ENCODE assay signal across 23 mouse cellular contexts in the genomic region with DNA sequence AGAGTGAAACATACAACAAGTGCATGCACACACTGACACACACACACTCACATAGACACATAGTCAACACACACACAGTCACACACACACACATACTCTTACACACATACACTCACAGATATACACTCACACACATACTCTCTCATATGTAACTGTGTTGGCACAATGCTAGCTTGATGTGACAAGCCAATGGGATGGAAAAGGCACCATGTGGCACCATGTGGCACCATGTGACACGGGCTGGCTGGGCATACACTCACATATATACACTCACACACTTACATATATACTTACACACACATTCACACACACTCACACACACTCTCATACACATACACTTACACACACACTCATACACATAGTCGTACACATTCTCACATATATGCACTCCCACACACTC.
DNase-seq lines count a peak whose midpoint lies in the region; ATAC-seq and TF ChIP-seq lines count a peak whose summit lies in the region.
"Had no signal": no experiment of that assay in that cellular context is flagged by ENCODE, and none has a peak within 500 bp of the region (broad histone marks: within the 10 kb centered on the region; RNA-seq: fewer than 3 reads in every experiment).

No protein-coding gene starts in this region.

- intact Hi-C loops in left cerebral cortex, postnatal 4 days (cut with DNase I) = no loop called here

- no peak overlapping the region for H3K4me2 ChIP-seq in forebrain, embryonic 15.5 days (replicated peaks)
- no peak overlapping the region for H3K4me2 ChIP-seq in forebrain, embryonic 14.5 days (ENCODE audit: low read length)
- no peak overlapping the region for H3K4me2 ChIP-seq in forebrain, postnatal 0 days (ENCODE audit: low read depth)
- H3K4me2 ChIP-seq in forebrain, embryonic 11.5 days (ENCODE audit: low read depth, low read length, severe bottlenecking) = no peak overlapping the region
- no peak overlapping the region for H3K4me2 ChIP-seq in hindbrain, embryonic 16.5 days (ENCODE audit: low read length)
- H3K4me2 ChIP-seq in hindbrain, embryonic 11.5 days (replicated peaks; ENCODE audit: low read depth, low read length) = no peak overlapping the region
- H3K4me2 ChIP-seq: embryonic facial prominence, embryonic 12.5 days; forebrain, embryonic 12.5 days had no signal

- no peak overlapping the region for H3K4me3 ChIP-seq in forebrain, embryonic 15.5 days
- H3K4me3 ChIP-seq in forebrain, embryonic 14.5 days (ENCODE audit: low read depth, low read length) = no peak overlapping the region
- H3K4me3 ChIP-seq in forebrain, postnatal 0 days (ENCODE audit: low read depth, low read length) = no peak overlapping the region
- no peak overlapping the region for H3K4me3 ChIP-seq in forebrain, embryonic 11.5 days (ENCODE audit: low read depth, low read length)
- H3K4me3 ChIP-seq in hindbrain, embryonic 16.5 days (ENCODE audit: low read length) = no peak overlapping the region
- no peak overlapping the region for H3K4me3 ChIP-seq in hindbrain, embryonic 11.5 days (ENCODE audit: low read depth, low read length)
- H3K4me3 ChIP-seq: embryonic facial prominence, embryonic 10.5 days; embryonic facial prominence, embryonic 12.5 days; forebrain, embryonic 12.5 days had no signal

- WGBS in forebrain, embryonic 15.5 days = 89% methylated on average over 2 of the region's 2 CpGs
- 86% methylated on average over 2 of the region's 2 CpGs for WGBS in forebrain, embryonic 14.5 days
- 84% methylated on average over 2 of the region's 2 CpGs for WGBS in forebrain, postnatal 0 days
- WGBS in forebrain, embryonic 11.5 days = 74% methylated on average over 2 of the region's 2 CpGs
- WGBS in hindbrain, embryonic 16.5 days = 88% methylated on average over 2 of the region's 2 CpGs
- WGBS in hindbrain, embryonic 11.5 days = 87% methylated on average over 2 of the region's 2 CpGs

- H3K9me3 ChIP-seq in forebrain, embryonic 15.5 days = no peaks in the 10 kb centered on the region
- no peaks in the 10 kb centered on the region for H3K9me3 ChIP-seq in forebrain, embryonic 14.5 days (replicated peaks; ENCODE audit: control insufficient read depth, low read length)
- no peaks in the 10 kb centered on the region for H3K9me3 ChIP-seq in forebrain, postnatal 0 days (ENCODE audit: low read length)
- H3K9me3 ChIP-seq in forebrain, embryonic 11.5 days (ENCODE audit: control insufficient read depth, low read length) = no peaks in the 10 kb centered on the region
- H3K9me3 ChIP-seq in hindbrain, embryonic 16.5 days (ENCODE audit: control insufficient read depth, low read length) = no peaks in the 10 kb centered on the region
- no peaks in the 10 kb centered on the region for H3K9me3 ChIP-seq in hindbrain, embryonic 11.5 days (ENCODE audit: control insufficient read depth, low read length)
- H3K9me3 ChIP-seq: embryonic facial prominence, embryonic 10.5 days; embryonic facial prominence, embryonic 12.5 days; forebrain, embryonic 12.5 days had no signal

- no peak overlapping the region for H3K27ac ChIP-seq in forebrain, embryonic 15.5 days (replicated peaks)
- no peak overlapping the region for H3K27ac ChIP-seq in forebrain, embryonic 14.5 days (ENCODE audit: low read depth, low read length)
- H3K27ac ChIP-seq in forebrain, postnatal 0 days (ENCODE audit: low read depth, low read length) = no peak overlapping the region
- no peak overlapping the region for H3K27ac ChIP-seq in forebrain, embryonic 11.5 days (ENCODE audit: low read depth, low read length)
- no peak overlapping the region for H3K27ac ChIP-seq in hindbrain, embryonic 16.5 days (ENCODE audit: low read depth, low read length)
- no peak overlapping the region for H3K27ac ChIP-seq in hindbrain, embryonic 11.5 days (ENCODE audit: low read depth, low read length)
- H3K27ac ChIP-seq: embryonic facial prominence, embryonic 10.5 days; embryonic facial prominence, embryonic 12.5 days; forebrain, embryonic 12.5 days had no signal

- ATAC-seq in forebrain, embryonic 15.5 days (replicated peaks) = peak; percentile 32
- ATAC-seq in forebrain, embryonic 14.5 days = no peak
- ATAC-seq in forebrain, postnatal 0 days = peak; percentile 84
- ATAC-seq in forebrain, embryonic 11.5 days (replicated peaks; ENCODE audit: low FRiP score) = no peak
- 0 out of 2 replicates have a peak, but pooled peaks have one; percentile 40 for ATAC-seq in hindbrain, embryonic 16.5 days
- ATAC-seq in hindbrain, embryonic 11.5 days (ENCODE audit: low FRiP score) = no peak
- ATAC-seq: activated CD4-positive, CD25-positive, alpha-beta regulatory T cell, adult 4 months; CD4-positive, CD25-positive, alpha-beta regulatory T cell, adult 4 months; Patski had no signal

- H3K4me1 ChIP-seq in forebrain, embryonic 15.5 days = peaks cover 2% of the 10 kb centered on the region; the same call in 1 of the 2 replicates
- no peaks in the 10 kb centered on the region for H3K4me1 ChIP-seq in forebrain, embryonic 14.5 days (ENCODE audit: control insufficient read depth, insufficient read depth, low read length)
- no peaks in the 10 kb centered on the region for H3K4me1 ChIP-seq in forebrain, postnatal 0 days (ENCODE audit: insufficient read depth)
- no peaks in the 10 kb centered on the region for H3K4me1 ChIP-seq in forebrain, embryonic 11.5 days (replicated peaks; ENCODE audit: control insufficient read depth, insufficient read depth, low read length)
- no peaks in the 10 kb centered on the region for H3K4me1 ChIP-seq in hindbrain, embryonic 16.5 days (ENCODE audit: control insufficient read depth, insufficient read depth, low read depth, low read length)
- H3K4me1 ChIP-seq in hindbrain, embryonic 11.5 days (replicated peaks; ENCODE audit: control insufficient read depth, insufficient read depth, low read length) = no peaks in the 10 kb centered on the region
- H3K4me1 ChIP-seq: embryonic facial prominence, embryonic 12.5 days had no signal

- no peaks in the 10 kb centered on the region for H3K27me3 ChIP-seq in forebrain, embryonic 15.5 days
- no peaks in the 10 kb centered on the region for H3K27me3 ChIP-seq in forebrain, embryonic 14.5 days (replicated peaks; ENCODE audit: control insufficient read depth, insufficient read depth, low read length)
- no peaks in the 10 kb centered on the region for H3K27me3 ChIP-seq in forebrain, postnatal 0 days (ENCODE audit: insufficient read depth, low read length)
- no peaks in the 10 kb centered on the region for H3K27me3 ChIP-seq in forebrain, embryonic 11.5 days (ENCODE audit: control insufficient read depth, insufficient read depth, low read length)
- no peaks in the 10 kb centered on the region for H3K27me3 ChIP-seq in hindbrain, embryonic 16.5 days (replicated peaks; ENCODE audit: control insufficient read depth, insufficient read depth, low read length)
- no peaks in the 10 kb centered on the region for H3K27me3 ChIP-seq in hindbrain, embryonic 11.5 days (ENCODE audit: control insufficient read depth, insufficient read depth, low read length)
- H3K27me3 ChIP-seq: CH12.LX; embryonic facial prominence, embryonic 12.5 days; forebrain, embryonic 12.5 days; Patski had no signal

- no peak for DNase-seq in forebrain, embryonic 14.5 days (ENCODE audit: low spot score)
- DNase-seq in forebrain, postnatal 0 days = no peak
- no peak for DNase-seq in forebrain, embryonic 11.5 days (ENCODE audit: low spot score)
- no peak for DNase-seq in hindbrain, embryonic 11.5 days (ENCODE audit: low spot score)
- DNase-seq in left cerebral cortex, postnatal 4 days = peak; percentile 19
- DNase-seq in left cerebral cortex, adult 18-20 months (ENCODE audit: low spot score in 2 of 2) = no peak
- DNase-seq: adrenal gland, adult 8-10 months; adrenal gland, postnatal 14 days; adrenal gland, postnatal 36 days; B cell, adult 2 months; cerebellum, adult 11-12 months; cerebellum, adult 9-10 months; cerebellum, postnatal 25 days had no signal

- no peak for TF ChIP-seq CTCF in forebrain, postnatal 0 days (IDR thresholded peaks at IDR 0.05; ENCODE audit: low read depth)

- H3K9ac ChIP-seq in forebrain, embryonic 15.5 days (replicated peaks) = no peak overlapping the region
- H3K9ac ChIP-seq in forebrain, embryonic 14.5 days (ENCODE audit: low read length) = no peak overlapping the region
- H3K9ac ChIP-seq in forebrain, postnatal 0 days = no peak overlapping the region
- no peak overlapping the region for H3K9ac ChIP-seq in forebrain, embryonic 11.5 days (ENCODE audit: low read length)
- no peak overlapping the region for H3K9ac ChIP-seq in hindbrain, embryonic 16.5 days (ENCODE audit: low read depth, low read length)
- H3K9ac ChIP-seq in hindbrain, embryonic 11.5 days (ENCODE audit: low read depth, low read length) = no peak overlapping the region
- H3K9ac ChIP-seq: embryonic facial prominence, embryonic 12.5 days; forebrain, embryonic 12.5 days had no signal

- no peaks in the 10 kb centered on the region for H3K36me3 ChIP-seq in forebrain, embryonic 15.5 days
- H3K36me3 ChIP-seq in forebrain, embryonic 14.5 days (ENCODE audit: control insufficient read depth, insufficient read depth, low read length) = no peaks in the 10 kb centered on the region
- H3K36me3 ChIP-seq in forebrain, postnatal 0 days (ENCODE audit: insufficient read depth) = no peaks in the 10 kb centered on the region
- no peaks in the 10 kb centered on the region for H3K36me3 ChIP-seq in forebrain, embryonic 11.5 days (ENCODE audit: control insufficient read depth, insufficient read depth, low read length)
- no peaks in the 10 kb centered on the region for H3K36me3 ChIP-seq in hindbrain, embryonic 16.5 days (ENCODE audit: control insufficient read depth, insufficient read depth, low read length)
- H3K36me3 ChIP-seq in hindbrain, embryonic 11.5 days (ENCODE audit: control insufficient read depth, insufficient read depth, low read length) = no peaks in the 10 kb centered on the region
- H3K36me3 ChIP-seq: embryonic facial prominence, embryonic 10.5 days; embryonic facial prominence, embryonic 12.5 days; forebrain, embryonic 12.5 days; G1E had no signal

Comparison
In these comparisons a context has a peak if more than half of its experiments do, and no peak if none do; other contexts are left out.
1. ATAC-seq: peak in forebrain, embryonic 15.5 days (single experiment), forebrain, postnatal 0 days (single experiment) and hindbrain, embryonic 16.5 days (single experiment); none in forebrain, embryonic 14.5 days (single experiment), forebrain, embryonic 11.5 days (single experiment) and hindbrain, embryonic 11.5 days (single experiment).